Mouse (Mus musculus): Measurements from ENCODE around the gene I0C0044D17Rik. TPM values are rescaled to one million over a fixed set of nuclear protein-coding genes. Genes with fewer than 3 reads are reported as not detected.
"Not testable (repeated sequence)": the region's sequence is repeated elsewhere in the genome, so short reads cannot be mapped to it uniquely, and the experiment has no call there.

The I0C0044D17Rik gene
- 0.13 TPM in 1 of 2 replicates, not detected in the other for total RNA-seq (2012; rRNA removed)

DNA sequence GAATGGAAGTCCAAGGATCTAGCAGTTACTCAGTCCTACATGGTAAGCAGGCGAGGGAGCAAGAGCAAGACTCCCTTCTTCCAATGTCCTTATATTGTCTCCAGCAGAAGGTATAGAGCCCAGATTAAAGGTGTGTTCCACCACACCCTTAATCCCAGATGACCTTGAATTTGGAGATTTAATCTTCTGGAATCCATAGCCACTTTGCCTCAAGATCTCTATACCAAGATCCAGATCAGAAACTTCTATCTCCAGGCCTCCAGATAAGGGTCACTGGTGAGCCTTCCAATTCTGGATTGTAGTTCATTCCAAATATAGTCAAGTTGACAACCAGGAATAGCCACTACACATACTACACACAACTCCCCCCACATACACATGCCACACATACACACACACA lies at the start of gene I0C0044D17Rik:
Gene I0C0044D17Rik (minus strand): TSS at position 101 of the 400 bp plus-strand sequence.
- H3K9me3 ChIP-seq (ENCODE audit: control insufficient read depth, insufficient read depth, low read depth, low read length); DNase-seq (ENCODE audit: low read depth, low spot score); in situ Hi-C loops (cut with MboI; ENCODE audit: low sequenced_read_pairs in 2 of 2, unreplicated experiment in 2 of 2); H3K9ac ChIP-seq (ENCODE audit: insufficient read depth, low read depth, low read length, poor library complexity, severe bottlenecking); H3K4me1 ChIP-seq (ENCODE audit: control insufficient read depth in 2 of 2, insufficient read depth in 2 of 2, low read length in 2 of 2, poor library complexity in 1 of 2); H3K4me3 ChIP-seq (ENCODE audit: insufficient read depth in 1 of 2, low read depth in 1 of 2, low read length in 2 of 2, poor library complexity in 1 of 2, severe bottlenecking in 1 of 2); H3K36me3 ChIP-seq (ENCODE audit: control insufficient read depth, insufficient read depth, low read length, poor library complexity, severe bottlenecking); H3K27ac ChIP-seq (ENCODE audit: insufficient read depth, low read depth, low read length, poor library complexity, severe bottlenecking): not testable (repeated sequence)

DNA sequence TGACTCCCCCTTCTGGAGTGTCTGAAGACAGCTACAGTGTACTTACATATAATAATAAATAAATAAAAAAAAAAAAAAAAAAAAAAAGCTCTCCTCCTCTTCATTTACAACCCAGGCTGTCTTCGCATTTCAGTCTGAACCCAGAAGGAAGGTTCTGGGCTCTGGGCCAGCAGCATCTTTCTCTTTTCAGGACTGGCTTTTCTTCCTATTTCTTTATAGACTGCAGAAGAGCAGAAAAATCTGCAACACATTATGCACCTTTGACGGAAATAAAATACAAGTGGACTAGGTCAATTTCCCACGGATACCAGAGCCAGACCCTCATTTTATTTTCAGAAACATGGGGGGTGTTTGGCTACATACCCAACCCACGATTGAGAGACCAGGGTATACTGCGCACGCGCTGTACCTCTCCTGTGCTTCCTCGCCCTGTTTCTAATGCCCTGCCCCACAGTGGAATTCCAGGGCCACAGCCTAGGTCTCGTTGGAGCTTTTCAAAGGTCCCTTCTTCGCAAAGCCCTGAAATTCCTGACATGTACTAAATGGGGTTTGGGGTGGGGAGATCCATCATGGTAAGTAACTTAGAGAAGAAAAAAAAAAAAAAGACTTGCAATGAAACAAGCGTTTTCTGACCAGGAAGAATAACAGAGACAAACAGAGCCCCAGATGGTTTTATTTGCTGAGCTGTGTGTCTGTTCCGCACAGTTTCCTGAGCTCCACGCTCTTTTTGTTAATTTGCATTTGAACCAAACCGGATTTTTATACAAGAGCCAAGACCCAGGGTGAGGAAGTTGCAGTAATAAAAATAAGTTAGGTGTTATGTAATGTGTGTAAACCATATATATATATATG lies 42.0 kb upstream of the I0C0044D17Rik start:
- H3K36me3 ChIP-seq (ENCODE audit: control insufficient read depth, insufficient read depth, low read length, poor library complexity, severe bottlenecking) = no peaks in the 10 kb centered on the region
- no peak for DNase-seq (ENCODE audit: low read depth, low spot score)
- H3K9ac ChIP-seq (ENCODE audit: insufficient read depth, low read depth, low read length, poor library complexity, severe bottlenecking) = no peak overlapping the region
- H3K4me3 ChIP-seq (ENCODE audit: insufficient read depth in 1 of 2, low read depth in 1 of 2, low read length in 2 of 2, poor library complexity in 1 of 2, severe bottlenecking in 1 of 2) = no peak overlapping the region
- no peak for TF ChIP-seq ZC3H11A (IDR thresholded peaks at IDR 0.05; ENCODE audit: borderline replicate concordance, low read depth, low read length)
- TF ChIP-seq ZNF384 (IDR thresholded peaks at IDR 0.05; ENCODE audit: low read depth, low read length) = peak; percentile 51; the same call in 1 of the 2 replicates
- in situ Hi-C loops (cut with MboI; ENCODE audit: low sequenced_read_pairs in 2 of 2, unreplicated experiment in 2 of 2) = no loop called here
- H3K27ac ChIP-seq (ENCODE audit: insufficient read depth, low read depth, low read length, poor library complexity, severe bottlenecking) = peak overlapping the region; percentile 4; the same call in 1 of the 2 replicates
- peaks cover 1 to 6% of the 10 kb centered on the region in 2 experiments; a peak in 3 of 4 replicates for H3K4me1 ChIP-seq (ENCODE audit: control insufficient read depth in 2 of 2, insufficient read depth in 2 of 2, low read length in 2 of 2, poor library complexity in 1 of 2)
- no peaks in the 10 kb centered on the region for H3K9me3 ChIP-seq (ENCODE audit: control insufficient read depth, insufficient read depth, low read depth, low read length)

DNA sequence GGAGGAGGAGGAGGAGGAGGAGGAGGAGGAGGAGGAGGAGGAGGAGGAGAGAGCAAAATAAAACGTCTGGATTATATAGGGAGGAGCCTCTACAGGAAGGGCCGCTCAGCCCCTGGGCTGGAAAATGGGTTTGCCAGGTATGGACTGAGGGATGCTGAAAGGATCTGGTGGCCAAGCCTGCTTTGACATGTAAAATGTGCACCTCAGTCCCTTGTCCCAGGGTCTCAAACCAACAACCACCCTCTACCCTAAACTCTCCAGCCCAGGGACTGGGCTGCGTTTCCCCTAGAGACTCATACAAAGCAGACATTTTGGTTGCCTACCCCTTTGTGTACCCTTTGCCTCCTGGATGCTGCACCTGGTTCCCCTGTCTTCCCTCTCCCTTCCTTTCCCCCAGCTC lies 40.9 kb upstream of the I0C0044D17Rik start:
- Histone ChIP-seq H3K9me3 (ENCODE audit: control insufficient read depth, insufficient read depth, low read depth, low read length) (no peaks in the 10 kb centered on the region), H3K4me1 (ENCODE audit: control insufficient read depth in 2 of 2, insufficient read depth in 2 of 2, low read length in 2 of 2, poor library complexity in 1 of 2) (peaks cover 1 to 6% of the 10 kb centered on the region in 2 experiments; a peak in 2 of 4 replicates), H3K9ac (ENCODE audit: insufficient read depth, low read depth, low read length, poor library complexity, severe bottlenecking) (no peak overlapping the region), H3K36me3 (ENCODE audit: control insufficient read depth, insufficient read depth, low read length, poor library complexity, severe bottlenecking) (no peaks in the 10 kb centered on the region), H3K4me3 (ENCODE audit: insufficient read depth in 1 of 2, low read depth in 1 of 2, low read length in 2 of 2, poor library complexity in 1 of 2, severe bottlenecking in 1 of 2) (no peak overlapping the region), H3K27ac (ENCODE audit: insufficient read depth, low read depth, low read length, poor library complexity, severe bottlenecking) (peak overlapping the region; percentile 88)
- no peak for DNase-seq (ENCODE audit: low read depth, low spot score)
- in situ Hi-C loops (cut with MboI; ENCODE audit: low sequenced_read_pairs in 2 of 2, unreplicated experiment in 2 of 2) = no loop called here
- no peak for TF ChIP-seq ZC3H11A (IDR thresholded peaks at IDR 0.05; ENCODE audit: borderline replicate concordance, low read depth, low read length)
- no peak for TF ChIP-seq CHD2 (IDR thresholded peaks at IDR 0.05; ENCODE audit: low read depth, low read length)
- TF ChIP-seq ZNF384 (IDR thresholded peaks at IDR 0.05; ENCODE audit: low read depth, low read length) = no peak
- no peak for TF ChIP-seq HCFC1 (IDR thresholded peaks at IDR 0.05; ENCODE audit: borderline replicate concordance, insufficient read depth, low read length)
- TF ChIP-seq MAFK (IDR thresholded peaks at IDR 0.05; ENCODE audit: insufficient read depth, low read depth, low read length) = no peak

DNA sequence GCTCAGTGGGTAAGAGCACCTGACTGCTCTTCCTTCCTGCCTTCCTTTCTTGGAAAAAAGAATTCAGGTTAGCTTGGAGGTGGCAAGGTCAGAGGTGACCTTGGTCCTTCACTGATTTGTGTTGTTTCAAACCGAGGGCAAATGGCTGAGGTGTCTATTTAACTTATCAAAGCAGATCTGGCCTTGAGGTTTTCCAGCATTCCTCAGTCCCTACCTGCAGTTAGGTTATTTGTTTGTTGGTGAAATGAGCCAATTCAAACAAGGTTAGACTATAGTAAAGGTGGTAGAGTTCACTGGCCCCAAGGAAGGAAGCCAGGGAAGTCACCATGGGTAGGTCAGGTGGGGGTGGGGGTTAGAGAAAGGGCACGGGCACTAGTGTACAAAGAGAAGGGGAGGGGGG lies 40.5 kb upstream of the I0C0044D17Rik start:
- Histone ChIP-seq H3K27ac (ENCODE audit: insufficient read depth, low read depth, low read length, poor library complexity, severe bottlenecking) (peak overlapping the region; percentile 75; the same call in 1 of the 2 replicates), H3K4me1 (ENCODE audit: control insufficient read depth in 2 of 2, insufficient read depth in 2 of 2, low read length in 2 of 2, poor library complexity in 1 of 2) (peaks cover 1 to 6% of the 10 kb centered on the region in 2 experiments; a peak in 2 of 4 replicates), H3K9me3 (ENCODE audit: control insufficient read depth, insufficient read depth, low read depth, low read length) (no peaks in the 10 kb centered on the region), H3K9ac (ENCODE audit: insufficient read depth, low read depth, low read length, poor library complexity, severe bottlenecking) (no peak overlapping the region), H3K4me3 (ENCODE audit: insufficient read depth in 1 of 2, low read depth in 1 of 2, low read length in 2 of 2, poor library complexity in 1 of 2, severe bottlenecking in 1 of 2) (no peak overlapping the region), H3K36me3 (ENCODE audit: control insufficient read depth, insufficient read depth, low read length, poor library complexity, severe bottlenecking) (no peaks in the 10 kb centered on the region)
- TF ChIP-seq MAFK (IDR thresholded peaks at IDR 0.05; ENCODE audit: insufficient read depth, low read depth, low read length) (no peak), ZC3H11A (IDR thresholded peaks at IDR 0.05; ENCODE audit: borderline replicate concordance, low read depth, low read length) (no peak), ZNF384 (IDR thresholded peaks at IDR 0.05; ENCODE audit: low read depth, low read length) (no peak), CHD2 (IDR thresholded peaks at IDR 0.05; ENCODE audit: low read depth, low read length) (no peak), HCFC1 (IDR thresholded peaks at IDR 0.05; ENCODE audit: borderline replicate concordance, insufficient read depth, low read length) (no peak)
- in situ Hi-C loops (cut with MboI; ENCODE audit: low sequenced_read_pairs in 2 of 2, unreplicated experiment in 2 of 2) = no loop called here
- DNase-seq (ENCODE audit: low read depth, low spot score) = peak; percentile 62

Measured in ES-E14 (cell line).